Mouse (Mus musculus) ovary, adult 18-20 months (tissue): ENCODE measurements at regions not wholly inside any gene's neighbourhood (a gene's known extent, or its start where the extent isn't known, plus 50 kb on each side); places are given as distances from the start of the nearest gene placed in this dataset.

ENCODE experiments used
- DNase-seq: peaks from one replicate; pipeline ENCODE4 v3.0.0; 2022; ENCODE audit warnings: low spot score, mixed read lengths

DNA sequence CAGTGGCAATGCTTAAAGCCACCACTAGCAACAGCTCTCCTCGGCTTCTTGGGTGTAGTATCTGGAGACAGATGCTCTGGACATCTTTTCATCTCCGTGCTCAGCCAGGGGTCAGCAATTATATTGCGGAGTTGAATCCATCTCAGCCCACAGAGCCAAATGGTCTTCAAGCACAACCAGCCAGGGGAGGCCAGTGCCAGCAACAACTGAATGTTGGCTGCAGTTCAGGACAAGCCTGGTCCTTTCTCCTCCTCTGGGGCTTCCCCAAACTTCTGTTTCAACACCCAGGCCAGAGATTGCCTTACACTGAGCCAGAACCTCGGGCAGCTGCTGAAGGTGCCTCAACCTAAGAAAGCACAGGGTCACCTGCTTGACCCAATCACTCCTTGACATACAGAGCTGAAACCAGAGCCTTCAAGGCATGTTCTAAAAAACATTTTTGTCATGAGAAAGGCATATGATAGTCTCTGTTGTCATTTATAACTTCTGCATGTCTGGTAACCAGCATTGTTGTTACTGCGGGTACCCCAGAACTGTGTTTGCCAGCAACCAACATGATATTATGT, 169.9 kb upstream of the Lef1 start:
- DNase-seq: no peak

- DNase-seq: no peak
These were observed 173.3 kb upstream of the Lef1 start for GRCm38 (mm10) chr3:130936980-130937379.

DNA sequence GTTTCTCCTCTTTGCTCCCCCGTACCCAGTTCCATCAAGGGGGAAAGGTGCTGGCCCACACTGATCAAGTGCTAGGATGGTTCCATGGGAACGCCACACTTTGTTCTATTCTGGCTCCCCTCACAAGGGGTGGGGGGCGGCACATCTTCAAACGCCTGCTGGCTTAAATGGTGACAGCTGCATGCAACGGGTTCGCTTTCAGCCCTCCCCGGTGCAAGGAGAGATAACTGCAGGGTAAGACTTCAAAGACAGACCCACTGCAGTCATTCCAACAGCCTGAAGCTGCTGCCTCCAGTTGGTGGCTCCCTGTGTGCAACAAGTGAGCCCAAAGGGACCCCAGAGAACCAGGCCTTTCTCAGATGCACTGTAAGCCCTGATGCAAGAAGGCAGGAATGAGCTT, 173.9 kb upstream of the Lef1 start:
- no peak for DNase-seq

DNA sequence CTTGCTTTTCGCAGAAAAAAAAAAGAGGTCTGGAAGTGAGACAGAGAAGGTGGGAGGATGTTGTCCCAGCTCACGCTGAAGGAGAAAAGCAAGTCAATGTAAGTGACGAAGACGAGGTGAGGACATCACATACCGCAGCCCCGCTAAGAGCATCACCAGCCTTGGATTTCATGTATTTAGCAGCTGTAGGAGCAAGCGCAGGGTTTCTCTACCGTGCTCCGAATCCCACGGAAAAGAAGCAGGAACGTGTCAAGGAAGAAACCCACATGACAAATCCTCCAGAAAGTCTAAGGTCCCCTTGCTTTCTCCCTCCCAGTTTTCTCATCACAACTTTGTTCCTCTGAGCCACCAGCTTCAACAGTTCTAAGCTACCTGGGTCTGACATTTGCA, 174.3 kb upstream of the Lef1 start:
- no peak for DNase-seq

DNA sequence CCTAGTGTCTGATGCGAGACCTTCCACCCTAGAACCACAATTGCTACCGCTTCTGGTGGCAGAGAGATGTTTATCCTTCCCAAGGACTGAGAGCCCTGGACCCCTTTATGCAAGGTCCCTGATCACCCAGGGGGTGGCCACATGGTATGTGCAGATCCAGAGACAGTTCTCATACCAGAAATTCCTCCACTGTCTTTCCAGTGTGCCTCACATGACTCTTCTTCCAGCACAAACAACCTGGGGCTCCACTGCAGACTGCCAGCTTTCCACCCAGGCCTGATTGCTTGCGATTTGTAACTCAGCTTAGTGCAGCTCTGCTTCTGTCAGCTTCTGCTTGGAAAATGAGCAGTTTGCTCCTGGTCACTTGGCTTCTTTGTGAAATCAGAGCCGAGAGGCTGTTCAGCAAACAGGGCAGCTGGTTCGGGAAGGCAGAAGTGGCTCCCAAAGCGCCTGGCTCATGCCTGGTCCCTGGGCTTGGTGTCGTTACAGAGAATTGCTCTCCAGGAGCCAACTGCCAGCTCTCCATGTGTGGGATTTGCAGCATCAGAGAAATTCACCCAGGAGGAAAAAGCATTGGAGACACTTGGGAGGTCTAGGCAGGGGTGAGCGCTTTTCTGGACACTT, 174.9 kb upstream of the Lef1 start:
- no peak for DNase-seq

DNA sequence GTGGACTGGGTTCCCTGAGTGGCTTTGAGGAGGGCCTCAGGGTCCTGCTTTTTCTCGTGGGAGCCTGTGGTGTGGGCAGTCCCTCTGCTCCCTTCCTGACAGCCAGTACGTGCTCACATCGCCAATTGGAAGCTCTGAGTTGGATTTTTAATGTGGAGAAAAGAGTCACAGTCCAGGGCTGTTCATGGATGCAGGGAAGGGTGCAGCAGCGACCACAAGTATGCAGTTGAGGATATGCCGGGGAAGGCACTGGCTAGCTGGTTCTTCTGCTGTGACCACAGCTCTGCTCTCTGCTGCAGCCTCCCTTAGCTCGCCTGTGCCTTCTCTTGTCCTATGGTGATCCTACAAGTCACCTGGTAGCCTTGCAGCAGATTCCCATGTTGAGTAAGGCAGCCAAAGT, 177.5 kb upstream of the Lef1 start:
- DNase-seq: no peak

DNA sequence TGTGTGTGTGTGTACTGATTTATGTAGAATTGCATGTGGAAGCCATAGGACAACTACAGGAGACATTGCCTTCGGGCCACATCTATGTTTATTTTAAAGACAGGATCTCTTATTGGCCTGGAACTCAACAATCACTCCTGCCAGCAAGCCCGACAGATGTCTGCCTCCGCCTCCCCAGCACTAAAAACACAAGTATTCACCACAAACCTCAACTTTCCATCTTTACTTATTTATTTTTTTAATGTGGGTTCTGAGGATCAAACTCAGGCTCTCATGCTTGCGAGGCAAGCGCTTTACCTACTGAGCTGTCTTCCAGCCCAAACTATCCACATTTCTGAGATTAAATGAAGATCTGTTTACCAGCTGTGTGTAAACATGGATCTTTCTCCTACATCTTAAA, 178.0 kb upstream of the Lef1 start:
- DNase-seq: no peak

GRCm38 (mm10) chr3:130925000-130925399, 185.3 kb upstream of the Lef1 start:
- DNase-seq: no peak

- DNase-seq: no peak
These were observed 186.7 kb upstream of the Lef1 start for GRCm38 (mm10) chr3:130923615-130923958.

- DNase-seq: no peak
These were observed 187.3 kb upstream of the Lef1 start for GRCm38 (mm10) chr3:130922812-130923614.

DNA sequence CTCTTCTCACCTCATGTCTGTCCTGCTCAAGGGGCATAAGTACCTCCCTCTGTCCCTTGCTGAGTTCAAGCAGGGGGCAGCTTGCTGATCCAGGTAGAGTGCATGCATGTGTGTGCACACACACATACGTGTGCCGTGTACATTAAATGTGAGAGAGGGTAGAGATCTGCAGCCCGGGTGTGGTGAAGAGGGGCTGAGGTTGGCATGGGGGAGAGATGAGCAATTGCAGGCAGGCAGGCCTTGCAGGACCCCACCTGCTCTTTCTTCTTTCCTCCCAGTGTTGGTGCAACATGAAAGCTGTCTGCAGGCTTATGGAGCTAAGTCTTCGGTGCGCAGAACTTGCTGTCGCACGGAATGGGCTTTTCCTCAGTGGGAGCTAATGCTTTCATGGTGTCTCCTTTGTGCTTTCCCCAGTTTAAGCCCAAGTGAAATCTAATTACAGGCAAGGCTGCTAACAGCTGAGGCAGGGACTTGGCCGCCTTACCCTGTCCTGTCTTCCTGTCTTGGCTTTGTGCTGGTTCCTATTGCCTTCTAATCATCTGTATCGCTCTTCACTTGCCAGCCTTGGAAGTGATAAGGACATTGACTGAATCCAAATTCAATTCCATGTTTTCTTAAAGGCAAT, 188.5 kb upstream of the Lef1 start:
- DNase-seq: no peak

DNA sequence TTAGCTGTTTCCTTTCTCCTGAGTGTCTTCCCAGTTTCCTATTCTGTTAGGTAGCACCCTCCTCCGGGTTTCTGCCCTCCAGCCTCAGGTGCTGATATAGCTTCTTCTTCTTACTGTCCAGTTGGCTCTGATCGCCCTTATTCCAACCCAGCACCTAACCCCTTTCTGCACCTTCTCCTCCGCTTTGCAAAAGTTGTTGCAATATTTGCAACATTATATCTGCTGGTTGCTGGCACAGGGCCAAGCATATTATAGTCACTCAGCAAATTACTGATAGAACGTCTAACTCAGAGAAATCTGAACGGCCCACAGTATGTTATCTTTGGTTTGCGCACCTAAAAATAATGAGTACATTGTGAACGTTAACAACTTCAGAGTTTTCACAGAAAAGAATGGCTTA, 183.6 kb upstream of the Rpl34 start:
- DNase-seq: no peak

DNA sequence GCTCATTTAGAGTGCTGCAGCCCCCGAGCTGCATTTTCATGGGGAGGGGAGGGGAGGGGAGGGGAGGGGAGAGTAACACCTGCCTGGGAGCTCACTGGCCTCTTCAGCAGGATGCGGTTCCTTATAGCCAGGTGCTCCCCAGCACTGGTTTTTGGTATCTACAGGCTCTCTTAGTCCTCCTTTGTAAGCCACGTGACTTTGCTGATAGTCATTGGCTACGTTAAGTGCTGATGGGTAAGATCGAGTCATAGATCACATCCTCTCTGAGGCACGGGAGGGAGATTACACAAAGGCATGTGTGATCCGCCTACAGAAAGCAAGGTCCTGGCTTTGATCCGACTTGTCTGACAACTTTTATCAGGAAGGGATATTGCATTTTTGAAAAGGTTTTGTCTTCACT, 174.9 kb upstream of the Rpl34 start:
- no peak for DNase-seq

- no peak for DNase-seq
These were observed 173.1 kb upstream of the Rpl34 start for GRCm38 (mm10) chr3:130903329-130903728.

DNA sequence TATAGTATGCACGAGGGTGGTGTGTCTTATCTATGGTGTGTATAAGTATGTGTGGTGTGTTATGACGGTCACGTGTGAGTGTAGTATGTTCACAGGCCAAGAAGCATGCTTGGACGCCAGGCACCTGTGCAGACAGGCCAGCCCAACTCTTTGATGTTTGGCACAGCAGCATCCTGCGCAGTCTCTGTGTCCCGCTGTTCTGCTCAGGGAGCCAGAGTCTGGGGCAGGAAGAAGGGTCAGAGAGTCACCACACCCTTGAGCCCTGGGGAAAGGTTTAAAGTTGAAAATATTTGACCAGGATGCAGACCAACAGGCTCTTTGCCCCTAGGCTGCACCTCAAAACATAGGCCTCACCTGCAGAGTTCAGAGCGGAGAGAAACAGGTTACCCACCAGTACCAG, 172.2 kb upstream of the Rpl34 start:
- no peak for DNase-seq

GRCm38 (mm10) chr3:130901343-130901742, 171.1 kb upstream of the Rpl34 start:
- DNase-seq: no peak

- no peak for DNase-seq
These were observed 170.6 kb upstream of the Rpl34 start for GRCm38 (mm10) chr3:130900846-130901245.

GRCm38 (mm10) chr3:130900054-130900840, 170.0 kb upstream of the Rpl34 start:
- DNase-seq: no peak

DNA sequence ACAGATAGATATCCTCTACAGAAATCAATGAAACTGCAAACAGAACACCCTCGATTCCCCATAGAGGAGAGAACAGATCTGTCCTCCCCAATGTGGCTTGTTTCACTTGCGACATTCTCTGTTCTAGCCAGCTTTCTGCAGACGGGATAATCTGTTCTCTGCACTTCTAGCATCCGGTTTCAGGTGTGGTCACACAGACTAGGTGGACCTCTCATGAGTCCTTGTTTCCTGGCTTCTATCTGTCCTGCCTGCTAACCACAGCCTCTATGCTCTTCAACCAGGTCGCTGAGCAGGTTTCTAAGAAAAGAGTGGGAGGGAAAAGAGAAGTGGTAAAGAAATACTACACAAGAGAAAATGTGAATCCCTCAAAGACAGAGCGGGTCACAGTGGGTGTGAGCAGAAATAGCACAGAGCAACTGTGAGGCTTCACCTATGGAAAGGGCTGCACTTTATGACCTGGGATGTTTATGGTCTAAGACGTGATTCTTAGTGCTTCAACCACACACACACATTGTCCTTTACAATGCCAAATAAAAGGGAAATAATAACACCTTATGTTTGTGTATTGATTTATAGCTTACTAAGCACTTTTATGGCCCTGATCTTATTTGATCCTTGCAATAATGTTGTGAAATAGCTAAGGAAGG, 164.1 kb upstream of the Rpl34 start:
- DNase-seq: no peak

DNA sequence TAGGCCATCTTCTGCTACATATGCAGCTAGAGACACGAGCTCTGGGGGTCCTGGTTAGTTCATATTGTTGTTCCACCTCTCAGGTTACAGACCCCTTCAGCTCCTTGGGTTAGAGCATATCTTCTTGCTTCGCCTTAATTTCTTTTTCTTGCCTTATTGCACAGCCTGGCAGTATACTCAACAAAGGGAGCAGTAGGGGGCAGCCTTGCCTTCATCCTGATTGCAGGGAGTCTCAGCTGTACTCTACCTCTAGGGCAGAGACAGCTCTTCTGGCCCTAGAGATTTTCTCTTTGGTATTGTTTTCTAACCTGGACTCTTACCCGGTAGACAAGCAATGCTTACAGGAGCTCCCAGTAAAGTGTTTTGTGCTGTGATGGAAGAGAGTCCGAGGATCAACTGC, 161.1 kb upstream of the Rpl34 start:
- DNase-seq: no peak

- DNase-seq: no peak
These were observed 158.4 kb upstream of the Rpl34 start for GRCm38 (mm10) chr3:130888587-130888986.
